In the genomic region with DNA sequence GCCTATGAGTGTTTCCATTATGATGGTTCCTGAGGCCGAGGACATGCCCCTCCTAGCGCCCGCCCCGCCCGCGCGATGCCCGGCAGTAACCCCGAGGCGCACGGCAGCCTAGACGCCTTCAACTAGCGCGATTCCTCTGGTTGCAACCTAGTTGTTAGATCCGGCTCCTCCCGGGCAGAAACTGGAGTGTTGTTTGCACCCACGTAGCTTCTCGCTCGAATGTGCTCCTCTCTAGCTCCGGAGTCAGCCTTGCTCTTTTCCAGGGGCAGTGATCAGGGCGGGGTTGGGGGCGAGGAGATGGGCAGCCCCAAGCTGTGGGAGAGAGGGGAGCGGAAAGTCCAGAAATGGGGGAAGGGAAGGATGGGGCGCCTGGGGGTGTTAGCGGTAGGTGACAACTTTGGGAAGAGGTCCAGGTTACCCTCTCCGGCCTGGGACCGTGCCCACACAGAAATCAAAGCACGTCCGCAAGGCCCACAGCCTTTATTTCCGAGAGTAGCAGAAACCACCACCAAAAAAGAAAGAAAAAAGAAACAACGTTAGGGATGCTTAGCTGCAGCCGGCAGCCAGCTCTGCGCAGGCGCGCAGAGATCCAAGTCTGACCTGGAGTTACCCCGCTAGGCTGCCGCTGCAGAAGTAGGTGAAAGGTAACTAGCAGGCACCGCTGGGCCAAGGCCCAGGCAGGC, we compare ENCODE assay signal across 8 mouse cellular contexts. TPM values are rescaled to one million over a fixed set of nuclear protein-coding genes. Genes with fewer than 3 reads are reported as not detected.
DNase-seq lines count a peak whose midpoint lies in the region; ATAC-seq and TF ChIP-seq lines count a peak whose summit lies in the region.

No protein-coding gene starts in this region.

- ATAC-seq in hindbrain, embryonic 12.5 days (ENCODE audit: low FRiP score), result peak; percentile 93

- under 1% methylated on average over 38 of the region's 38 CpGs for WGBS in hindbrain, embryonic 12.5 days

- H3K9ac ChIP-seq in hindbrain, embryonic 12.5 days, result peak overlapping the region; percentile 66

- TF ChIP-seq CTCF in E14TG2a.4 (conservative IDR thresholded peaks at IDR 0.05; ENCODE audit: low read length), result no peak

- H3K27ac ChIP-seq in hindbrain, embryonic 12.5 days, result peak overlapping the region; percentile 73

- H3K27me3 ChIP-seq in E14TG2a.4 (ENCODE audit: insufficient read depth, low read length), result peaks cover 17% of the 10 kb centered on the region
- no peaks in the 10 kb centered on the region for H3K27me3 ChIP-seq in hindbrain, embryonic 12.5 days

- peaks cover 49% of the 10 kb centered on the region for H3K4me1 ChIP-seq in E14TG2a.4 (replicated peaks; ENCODE audit: low read depth, low read length)
- H3K4me1 ChIP-seq in hindbrain, embryonic 12.5 days, result peaks cover 20% of the 10 kb centered on the region

- peak overlapping the region; percentile 76 for H3K4me3 ChIP-seq in E14TG2a.4 (replicated peaks; ENCODE audit: low read length)
- H3K4me3 ChIP-seq in hindbrain, embryonic 12.5 days, result peak overlapping the region; percentile 49

- no peaks in the 10 kb centered on the region for H3K36me3 ChIP-seq in E14TG2a.4 (ENCODE audit: insufficient read depth, low read length)
- no peaks in the 10 kb centered on the region for H3K36me3 ChIP-seq in hindbrain, embryonic 12.5 days

- H3K9me3 ChIP-seq in E14TG2a.4 (ENCODE audit: low read length), result no peaks in the 10 kb centered on the region
- H3K9me3 ChIP-seq in hindbrain, embryonic 12.5 days (replicated peaks), result no peaks in the 10 kb centered on the region

- peak; percentile 61 for DNase-seq in cerebellum, adult 8-10 months
- DNase-seq in frontal cortex, postnatal 14 days (ENCODE audit: low spot score in 2 of 2), result peak; percentile 60 to 67
- DNase-seq in layer of hippocampus, postnatal 14 days (ENCODE audit: low spot score in 2 of 2), result peak; percentile 72 to 74
- DNase-seq in lung, postnatal 10 days, result peak; percentile 85
- DNase-seq in ovary, postnatal 14 days (ENCODE audit: low spot score), result peak; percentile 56
- peak; percentile 83 for DNase-seq in thymus, postnatal 0 days (ENCODE audit: low spot score)

- H3K4me2 ChIP-seq in hindbrain, embryonic 12.5 days (replicated peaks), result peak overlapping the region; percentile 72

RNA-seq across cellular contexts. Expression of a gene that starts 58.1 kb away (rescaled TPM):
- 9.3 and 10.4 TPM in 2 replicates for polyA plus RNA-seq in hindbrain, embryonic 12.5 days (2016; fragmentation: Nextera tagmentation; extraction: Ambion mirVana)
- 10 to 100 TPM; 30.1 to 33.6 TPM for total RNA-seq in layer of hippocampus, postnatal 14 days (2021)
- polyA plus RNA-seq in thymus, postnatal 0 days (2015; fragmentation: Nextera tagmentation; extraction: Ambion mirVana), result 2.9 and 4.6 TPM in 2 replicates

Comparison
In these comparisons a context has a peak if more than half of its experiments do, and no peak if none do; other contexts are left out.
1. Peak in every context shown above with its lines: DNase-seq, ATAC-seq, H3K4me3 ChIP-seq and H3K27ac ChIP-seq.